Mouse (Mus musculus): ENCODE results near the gene Slc7a4. TPM values are rescaled to one million over a fixed set of nuclear protein-coding genes. Genes with fewer than 3 reads are reported as not detected.

The Slc7a4 gene
- total RNA-seq, 1 experiment = 2.9 TPM

DNA sequence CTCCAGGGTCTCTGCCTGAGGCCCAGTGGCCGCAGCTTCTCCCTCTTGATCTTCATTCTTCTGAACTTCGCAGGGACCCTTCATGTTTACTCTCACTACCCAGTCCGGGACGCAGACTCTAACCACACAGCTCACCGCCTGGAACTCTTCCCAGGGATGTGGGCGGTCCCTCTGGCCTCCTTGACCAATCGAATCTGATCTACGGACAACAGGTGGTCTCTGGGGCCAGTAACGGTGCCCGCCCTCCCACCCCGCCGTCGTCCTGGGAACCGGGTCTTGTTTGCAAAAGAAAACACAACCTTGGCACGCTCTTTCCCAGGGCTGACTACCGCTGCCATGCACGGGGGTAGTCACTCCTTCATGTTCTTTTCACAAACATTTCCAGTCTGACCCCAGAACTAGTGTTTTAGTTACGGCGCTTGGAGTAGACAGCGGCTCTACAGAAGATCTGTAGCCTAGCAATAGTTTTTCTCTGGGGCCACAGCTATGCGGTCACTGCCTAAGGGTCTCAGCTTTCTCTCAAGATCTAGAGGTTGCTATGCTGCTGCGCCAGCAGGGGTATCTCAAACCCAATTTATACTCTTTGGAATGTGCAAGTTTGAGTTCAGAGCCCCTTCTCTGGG lies 21.8 kb downstream of the Slc7a4 start, which contains the start of gene Lrrc74b:
Lrrc74b (minus strand) TSS at position 120 of the 623 bp plus-strand sequence.
- no peaks in the 10 kb centered on the region for H3K9me3 ChIP-seq (ENCODE audit: control insufficient read depth, insufficient read depth, low read depth, low read length)
- peak; percentile 61 for DNase-seq (ENCODE audit: low read depth, low spot score)
- no peak within 1 kb of the TSS for H3K27ac ChIP-seq (ENCODE audit: insufficient read depth, low read depth, low read length, poor library complexity, severe bottlenecking)
- H3K4me3 ChIP-seq (ENCODE audit: insufficient read depth in 1 of 2, low read depth in 1 of 2, low read length in 2 of 2, poor library complexity in 1 of 2, severe bottlenecking in 1 of 2) = peak within 1 kb of the TSS; percentile 43 to 64
- in situ Hi-C loops (cut with MboI; ENCODE audit: low sequenced_read_pairs in 2 of 2, unreplicated experiment in 2 of 2) = no loop called here
- no peaks in the 10 kb centered on the region for H3K36me3 ChIP-seq (ENCODE audit: control insufficient read depth, insufficient read depth, low read length, poor library complexity, severe bottlenecking)
- peaks cover 2 to 24% of the 10 kb centered on the region in 2 experiments; a peak in 3 of 4 replicates for H3K4me1 ChIP-seq (ENCODE audit: control insufficient read depth in 2 of 2, insufficient read depth in 2 of 2, low read length in 2 of 2, poor library complexity in 1 of 2)
- H3K9ac ChIP-seq (ENCODE audit: insufficient read depth, low read depth, low read length, poor library complexity, severe bottlenecking) = peak within 1 kb of the TSS; percentile 61
- TF ChIP-seq HCFC1 (IDR thresholded peaks at IDR 0.05; ENCODE audit: borderline replicate concordance, insufficient read depth, low read length) (no peak), ZNF384 (IDR thresholded peaks at IDR 0.05; ENCODE audit: low read depth, low read length) (no peak), MAFK (IDR thresholded peaks at IDR 0.05; ENCODE audit: insufficient read depth, low read depth, low read length) (no peak), CHD2 (IDR thresholded peaks at IDR 0.05; ENCODE audit: low read depth, low read length) (no peak), ZC3H11A (IDR thresholded peaks at IDR 0.05; ENCODE audit: borderline replicate concordance, low read depth, low read length) (no peak)

DNA sequence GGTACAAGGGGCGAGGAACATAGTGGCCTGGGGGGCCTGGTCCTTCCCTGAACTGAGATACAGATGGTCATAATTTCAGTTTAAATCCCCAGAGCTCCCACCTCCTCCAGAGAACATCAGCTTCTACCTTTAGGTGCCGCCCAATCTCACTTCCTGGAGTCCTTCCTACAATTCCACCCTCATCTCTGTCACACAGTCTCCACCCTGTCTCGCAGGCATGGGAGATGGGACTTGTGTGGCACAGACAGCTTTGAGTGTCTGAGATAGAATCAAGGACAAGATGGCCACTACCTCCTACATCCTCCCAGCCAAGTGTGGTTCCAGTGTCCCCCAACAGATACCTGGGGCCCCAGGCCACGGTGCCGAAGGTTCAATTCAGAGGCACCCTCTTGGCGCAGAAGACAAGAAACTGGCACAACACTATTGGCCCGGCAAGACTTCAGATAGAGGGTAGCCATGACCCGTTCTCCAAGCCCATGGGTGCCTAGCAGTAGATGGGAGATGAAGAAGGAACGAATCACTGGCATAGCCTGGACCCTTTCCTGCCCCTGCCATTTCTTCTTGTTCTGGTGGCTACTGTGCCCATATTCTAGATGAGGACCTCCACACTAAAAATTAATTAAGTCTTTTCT lies 23.5 kb downstream of the Slc7a4 start:
- TF ChIP-seq CHD2 (IDR thresholded peaks at IDR 0.05; ENCODE audit: low read depth, low read length) (no peak), MAFK (IDR thresholded peaks at IDR 0.05; ENCODE audit: insufficient read depth, low read depth, low read length) (no peak), ZC3H11A (IDR thresholded peaks at IDR 0.05; ENCODE audit: borderline replicate concordance, low read depth, low read length) (no peak), HCFC1 (IDR thresholded peaks at IDR 0.05; ENCODE audit: borderline replicate concordance, insufficient read depth, low read length) (no peak), ZNF384 (IDR thresholded peaks at IDR 0.05; ENCODE audit: low read depth, low read length) (no peak)
- Histone ChIP-seq H3K4me3 (ENCODE audit: insufficient read depth in 1 of 2, low read depth in 1 of 2, low read length in 2 of 2, poor library complexity in 1 of 2, severe bottlenecking in 1 of 2) (peak overlapping the region in 1 of 2 experiments; percentile 14; a peak in 1 of 4 replicates), H3K9me3 (ENCODE audit: control insufficient read depth, insufficient read depth, low read depth, low read length) (no peaks in the 10 kb centered on the region), H3K9ac (ENCODE audit: insufficient read depth, low read depth, low read length, poor library complexity, severe bottlenecking) (no peak overlapping the region), H3K36me3 (ENCODE audit: control insufficient read depth, insufficient read depth, low read length, poor library complexity, severe bottlenecking) (no peaks in the 10 kb centered on the region), H3K27ac (ENCODE audit: insufficient read depth, low read depth, low read length, poor library complexity, severe bottlenecking) (no peak overlapping the region), H3K4me1 (ENCODE audit: control insufficient read depth in 2 of 2, insufficient read depth in 2 of 2, low read length in 2 of 2, poor library complexity in 1 of 2) (peaks cover 2 to 28% of the 10 kb centered on the region in 2 experiments; a peak in 3 of 4 replicates)
- no peak for DNase-seq (ENCODE audit: low read depth, low spot score)
- in situ Hi-C loops (cut with MboI; ENCODE audit: low sequenced_read_pairs in 2 of 2, unreplicated experiment in 2 of 2) = no loop called here

DNA sequence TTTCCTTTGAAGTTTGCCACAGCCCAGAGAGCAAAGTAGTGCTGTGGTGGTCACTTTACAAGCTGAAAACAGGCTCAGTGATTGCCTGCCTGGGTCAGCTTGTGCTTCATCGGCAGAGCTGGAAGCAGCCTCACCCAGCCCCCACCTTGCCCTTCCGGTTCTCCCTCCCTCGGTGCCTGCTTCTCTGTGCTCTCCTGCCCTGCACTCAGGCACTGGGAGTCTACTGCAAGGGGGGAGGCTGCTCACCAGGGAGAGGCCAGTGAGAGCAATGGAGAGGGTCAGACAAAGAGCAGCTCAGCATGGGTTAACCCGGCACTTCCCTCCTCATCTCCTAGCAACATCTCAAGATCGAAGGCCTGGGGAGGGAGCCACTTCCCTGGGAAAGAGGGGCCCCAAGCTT lies 24.2 kb downstream of the Slc7a4 start:
- H3K27ac ChIP-seq (ENCODE audit: insufficient read depth, low read depth, low read length, poor library complexity, severe bottlenecking) = no peak overlapping the region
- TF ChIP-seq ZNF384 (IDR thresholded peaks at IDR 0.05; ENCODE audit: low read depth, low read length) (no peak), MAFK (IDR thresholded peaks at IDR 0.05; ENCODE audit: insufficient read depth, low read depth, low read length) (no peak), CHD2 (IDR thresholded peaks at IDR 0.05; ENCODE audit: low read depth, low read length) (no peak), ZC3H11A (IDR thresholded peaks at IDR 0.05; ENCODE audit: borderline replicate concordance, low read depth, low read length) (no peak), HCFC1 (IDR thresholded peaks at IDR 0.05; ENCODE audit: borderline replicate concordance, insufficient read depth, low read length) (no peak)
- H3K9ac ChIP-seq (ENCODE audit: insufficient read depth, low read depth, low read length, poor library complexity, severe bottlenecking) = no peak overlapping the region

DNA sequence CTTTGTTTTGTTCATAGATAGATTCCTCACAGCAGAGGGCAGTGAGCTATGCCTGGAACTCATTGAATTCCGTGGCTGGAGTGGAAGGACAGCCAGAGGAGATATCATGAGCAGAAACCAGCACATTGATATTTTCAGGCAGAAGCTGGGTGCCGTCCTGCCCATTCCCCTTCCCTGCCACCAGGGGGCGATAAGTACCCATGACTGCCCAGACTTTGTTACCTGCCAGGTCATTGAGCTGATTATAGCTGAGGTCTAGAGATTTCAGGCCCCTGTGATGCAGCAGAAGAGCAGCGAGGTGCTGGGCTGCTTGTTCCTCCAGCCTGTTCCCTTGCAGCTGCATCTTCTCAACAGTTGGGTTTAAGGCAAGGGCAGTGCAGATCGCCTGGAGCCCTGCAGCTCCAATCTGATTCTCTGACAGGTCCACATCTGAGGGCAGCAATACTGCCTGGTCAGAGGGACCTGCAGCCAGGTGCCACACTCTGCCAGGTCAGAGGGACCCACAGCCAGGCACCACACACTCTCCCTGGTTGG lies 25.0 kb downstream of the Slc7a4 start:
- in situ Hi-C loops (cut with MboI; ENCODE audit: low sequenced_read_pairs in 2 of 2, unreplicated experiment in 2 of 2) = no loop called here
- Histone ChIP-seq H3K27ac (ENCODE audit: insufficient read depth, low read depth, low read length, poor library complexity, severe bottlenecking) (no peak overlapping the region), H3K4me3 (ENCODE audit: insufficient read depth in 1 of 2, low read depth in 1 of 2, low read length in 2 of 2, poor library complexity in 1 of 2, severe bottlenecking in 1 of 2) (no peak overlapping the region), H3K9me3 (ENCODE audit: control insufficient read depth, insufficient read depth, low read depth, low read length) (no peaks in the 10 kb centered on the region), H3K36me3 (ENCODE audit: control insufficient read depth, insufficient read depth, low read length, poor library complexity, severe bottlenecking) (no peaks in the 10 kb centered on the region), H3K9ac (ENCODE audit: insufficient read depth, low read depth, low read length, poor library complexity, severe bottlenecking) (no peak overlapping the region), H3K4me1 (ENCODE audit: control insufficient read depth in 2 of 2, insufficient read depth in 2 of 2, low read length in 2 of 2, poor library complexity in 1 of 2) (peaks cover 2 to 33% of the 10 kb centered on the region in 2 experiments; a peak in 3 of 4 replicates)
- DNase-seq (ENCODE audit: low read depth, low spot score) = peak; percentile 61
- TF ChIP-seq CHD2 (IDR thresholded peaks at IDR 0.05; ENCODE audit: low read depth, low read length) (no peak), MAFK (IDR thresholded peaks at IDR 0.05; ENCODE audit: insufficient read depth, low read depth, low read length) (0 out of 2 replicates have a peak, but pooled peaks have one; percentile 15), ZNF384 (IDR thresholded peaks at IDR 0.05; ENCODE audit: low read depth, low read length) (no peak), ZC3H11A (IDR thresholded peaks at IDR 0.05; ENCODE audit: borderline replicate concordance, low read depth, low read length) (peak; percentile 32; the same call in 1 of the 2 replicates), HCFC1 (IDR thresholded peaks at IDR 0.05; ENCODE audit: borderline replicate concordance, insufficient read depth, low read length) (no peak)

More for the DNA sequence above, 24.2 kb downstream of the Slc7a4 start:
- in situ Hi-C loops (cut with MboI; ENCODE audit: low sequenced_read_pairs in 2 of 2, unreplicated experiment in 2 of 2) = no loop called here
- Histone ChIP-seq H3K4me3 (ENCODE audit: insufficient read depth in 1 of 2, low read depth in 1 of 2, low read length in 2 of 2, poor library complexity in 1 of 2, severe bottlenecking in 1 of 2) (peak overlapping the region in 1 of 2 experiments; percentile 14; a peak in 3 of 4 replicates), H3K4me1 (ENCODE audit: control insufficient read depth in 2 of 2, insufficient read depth in 2 of 2, low read length in 2 of 2, poor library complexity in 1 of 2) (peaks cover 2 to 31% of the 10 kb centered on the region in 2 experiments; a peak in 3 of 4 replicates), H3K9me3 (ENCODE audit: control insufficient read depth, insufficient read depth, low read depth, low read length) (no peaks in the 10 kb centered on the region), H3K36me3 (ENCODE audit: control insufficient read depth, insufficient read depth, low read length, poor library complexity, severe bottlenecking) (no peaks in the 10 kb centered on the region)
- DNase-seq (ENCODE audit: low read depth, low spot score) = no peak
